Mouse (Mus musculus) right cerebral cortex, postnatal 4 days (tissue): ENCODE data around the gene Otud4.
"Not testable (repeated sequence)": the region's sequence is repeated elsewhere in the genome, so short reads cannot be mapped to it uniquely, and the experiment has no call there.

Source experiments
- DNase-seq: peaks from one replicate; pipeline ENCODE4 v3.0.0-alpha.2; 2022

Otud4 gene

GRCm38 (mm10) chr8:79639586-79640451 is at the start of gene Otud4:
Gene Otud4 (plus strand): TSS chr8:79639618.
- peak; percentile 57 for DNase-seq

DNA sequence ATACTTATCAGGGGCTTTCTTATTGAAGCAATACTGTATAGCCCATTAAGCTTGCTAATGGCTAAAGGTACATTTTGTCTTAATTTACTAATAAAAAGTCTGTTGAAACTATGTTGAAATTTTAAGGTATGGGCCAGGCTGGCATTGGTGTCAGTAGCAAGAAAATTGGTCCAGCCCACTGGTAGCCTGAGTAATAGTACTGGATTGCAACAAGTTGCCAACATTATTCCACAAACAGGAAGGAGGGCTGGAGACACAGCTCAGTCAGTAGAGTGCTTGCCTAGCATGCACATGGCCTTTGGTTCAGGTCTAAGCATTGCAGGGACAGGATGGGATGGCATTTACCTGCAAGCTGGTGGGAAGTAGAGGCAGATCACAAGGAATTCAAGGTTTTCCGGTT is 38.5 kb upstream of the Otud4 start:
- no peak for DNase-seq

GRCm38 (mm10) chr8:79603204-79603603 is 36.2 kb upstream of the Otud4 start:
- DNase-seq: not testable (repeated sequence)

GRCm38 (mm10) chr8:79606225-79606624 is 33.2 kb upstream of the Otud4 start:
- DNase-seq: no peak

GRCm38 (mm10) chr8:79606751-79607300 is 32.6 kb upstream of the Otud4 start:
- no peak for DNase-seq

- DNase-seq: no peak
Observed at GRCm38 (mm10) chr8:79608701-79609100, 30.7 kb upstream of the Otud4 start.

DNA sequence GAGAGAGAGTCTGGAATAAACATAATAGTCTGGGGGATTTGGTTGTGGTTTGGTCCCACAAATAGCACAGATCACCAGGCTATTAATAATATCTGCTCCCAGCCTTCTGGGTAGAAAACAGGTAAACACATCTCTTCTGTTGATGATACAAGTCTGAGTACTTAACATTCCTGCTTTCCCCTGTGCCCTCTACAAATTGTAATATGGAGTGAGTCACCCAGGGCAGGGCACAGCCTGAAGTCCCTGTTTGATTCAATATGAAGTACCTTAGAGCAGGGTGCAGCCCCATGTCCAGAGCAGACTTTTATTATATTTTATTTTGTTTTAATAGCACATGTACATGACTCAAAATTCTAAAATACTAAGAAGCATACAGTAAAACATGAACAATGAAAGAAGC is 29.1 kb upstream of the Otud4 start:
- DNase-seq: no peak

GRCm38 (mm10) chr8:79612298-79612697 is 27.1 kb upstream of the Otud4 start:
- no peak for DNase-seq

- DNase-seq: no peak
Observed at GRCm38 (mm10) chr8:79612965-79613364, 26.5 kb upstream of the Otud4 start.

DNA sequence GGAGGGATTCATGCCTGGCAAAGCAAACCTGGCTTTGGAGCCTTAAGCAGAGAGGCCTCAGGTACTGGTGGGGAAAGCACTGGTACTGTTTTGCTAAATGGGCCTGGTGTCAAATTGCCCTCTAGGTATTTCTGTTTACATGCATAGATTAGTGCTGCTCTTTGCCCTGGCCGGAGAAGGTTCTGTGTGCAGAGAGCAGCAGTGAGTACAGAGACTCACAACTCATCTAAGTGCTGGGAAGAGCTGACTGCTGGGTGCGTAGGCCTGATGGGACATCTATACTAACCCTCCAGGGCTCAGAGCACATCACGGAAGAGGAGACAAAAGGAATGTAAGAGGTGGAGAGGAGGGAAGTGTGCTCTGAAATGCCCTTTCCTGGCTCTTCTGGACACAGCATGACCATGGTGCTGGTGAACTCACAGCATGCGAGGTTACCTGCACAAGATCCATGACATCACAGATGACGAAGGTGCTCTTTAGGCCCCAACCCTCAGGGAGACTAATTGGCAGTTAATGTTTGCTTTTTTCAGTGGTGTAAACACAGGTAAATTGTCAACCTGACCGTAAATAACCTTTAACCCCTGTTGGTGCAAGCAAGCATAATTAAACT is 23.6 kb upstream of the Otud4 start:
- DNase-seq: no peak

DNA sequence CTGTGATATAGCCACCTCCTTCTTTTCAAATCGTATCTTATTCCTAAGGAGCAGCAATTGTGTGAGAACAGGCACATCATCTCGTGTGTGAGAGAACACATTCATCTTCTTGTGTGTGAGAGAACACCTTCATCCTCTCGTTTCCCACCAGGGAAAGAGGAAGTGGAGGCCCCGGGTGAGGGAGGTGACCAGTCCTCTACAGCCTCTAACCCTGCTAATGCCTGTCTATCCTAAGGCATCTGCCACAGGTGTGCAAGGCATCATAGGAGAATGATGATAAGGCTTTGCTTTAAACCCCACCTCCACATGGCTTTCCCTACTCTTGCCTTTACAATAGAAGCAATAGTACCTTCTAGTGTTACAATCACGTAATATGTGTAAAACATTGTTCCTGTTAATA is 20.5 kb upstream of the Otud4 start:
- no peak for DNase-seq

DNA sequence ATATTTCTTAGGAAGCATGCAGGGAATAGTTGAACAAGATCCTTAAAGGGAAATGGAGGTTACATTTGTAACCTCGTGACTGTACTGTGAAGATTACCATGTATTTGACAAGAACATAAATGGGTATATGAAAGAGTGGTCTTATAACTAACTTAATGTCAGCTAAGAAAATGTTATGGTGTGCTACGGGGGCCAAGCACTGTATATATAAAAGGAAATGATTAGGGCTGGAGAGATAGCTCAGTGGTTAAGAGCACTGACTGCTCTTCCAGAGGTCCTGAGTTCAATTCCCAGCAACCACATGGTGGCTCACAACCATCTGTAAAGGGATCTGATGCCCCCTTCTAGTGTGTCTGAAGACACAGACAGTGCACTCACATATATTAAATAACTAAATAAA is 20.1 kb upstream of the Otud4 start:
- no peak for DNase-seq

- DNase-seq: no peak
Observed at GRCm38 (mm10) chr8:79620000-79620399, 19.4 kb upstream of the Otud4 start.

DNA sequence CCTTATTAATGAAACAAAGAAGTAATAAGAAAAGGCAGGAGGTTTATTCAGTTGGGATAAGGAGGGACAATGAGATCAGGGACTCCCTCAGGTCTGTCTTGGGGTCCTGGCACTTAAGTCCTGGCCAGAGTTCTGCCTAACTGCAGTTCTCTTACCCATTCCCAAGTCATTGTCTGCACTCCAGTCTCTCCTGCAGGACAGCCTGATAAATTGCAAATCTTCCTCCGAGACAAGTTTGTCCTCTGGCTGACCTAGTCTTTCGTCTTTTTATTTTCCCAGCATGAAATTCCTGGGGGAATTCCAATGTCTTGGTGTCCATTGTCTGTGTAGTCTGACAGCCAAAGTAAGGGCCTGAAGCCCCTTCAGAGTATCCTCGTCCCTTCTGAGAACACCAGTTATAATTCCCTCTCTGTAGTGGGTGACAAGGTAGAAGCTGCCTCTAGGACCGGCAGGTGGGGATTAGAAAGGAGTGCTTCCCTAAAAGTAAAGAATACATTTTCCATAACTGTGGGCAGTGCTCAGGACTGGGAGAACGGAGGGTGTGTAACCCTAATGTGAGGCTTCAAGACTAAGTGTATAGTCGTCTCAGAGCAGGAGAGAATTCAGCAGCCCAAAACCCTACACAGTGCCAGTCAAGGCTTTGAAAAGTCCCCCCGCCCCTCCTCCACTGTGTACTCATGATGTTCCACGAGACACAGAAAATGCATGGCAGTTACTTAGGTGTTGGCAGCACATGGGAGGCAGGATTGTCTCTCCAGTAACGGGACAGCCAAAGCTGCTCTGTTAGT is 18.7 kb upstream of the Otud4 start:
- DNase-seq: no peak

- no peak for DNase-seq
Observed at GRCm38 (mm10) chr8:79622346-79622745, 17.1 kb upstream of the Otud4 start.

DNA sequence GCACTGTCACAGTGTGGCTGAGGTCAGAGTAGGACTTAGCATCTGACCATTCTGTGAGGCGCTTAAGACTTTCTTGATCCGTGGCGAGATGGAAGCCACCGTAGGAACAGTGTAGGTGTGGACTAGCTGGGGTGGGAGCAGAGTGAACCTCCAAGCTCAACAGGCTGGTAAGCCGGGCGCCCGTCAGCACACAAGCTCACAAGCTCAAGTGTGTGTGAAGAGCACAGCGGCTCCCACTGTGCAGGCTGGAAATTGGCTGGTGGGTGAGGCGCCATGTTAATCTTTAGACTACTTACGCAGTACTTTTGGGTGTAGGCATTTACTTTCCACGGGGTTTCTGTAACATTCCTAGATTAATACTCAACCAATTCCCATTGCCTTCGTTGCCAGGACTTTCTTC is 16.1 kb upstream of the Otud4 start:
- no peak for DNase-seq

- no peak for DNase-seq
Observed at GRCm38 (mm10) chr8:79624416-79624815, 15.0 kb upstream of the Otud4 start.

DNA sequence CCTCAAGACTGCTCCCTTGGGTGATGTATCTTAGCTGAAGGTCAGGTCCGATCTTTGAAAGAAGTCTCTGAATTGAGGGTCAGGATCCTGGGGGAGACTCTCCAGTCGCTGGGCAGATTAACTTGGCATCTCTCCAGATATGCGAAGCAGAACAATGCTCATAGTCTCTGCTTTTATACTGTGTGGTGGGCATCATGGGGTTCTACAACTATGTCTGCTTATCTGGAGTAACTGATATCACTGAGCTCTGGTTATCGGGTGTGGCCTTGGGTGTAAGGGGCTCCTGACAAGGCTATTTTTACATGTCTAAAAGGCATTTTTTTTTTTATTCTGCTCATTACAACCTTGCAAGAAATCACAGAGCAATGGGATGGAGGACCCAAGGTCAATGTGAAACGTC is 13.2 kb upstream of the Otud4 start:
- no peak for DNase-seq

GRCm38 (mm10) chr8:79635491-79635890 is 3.9 kb upstream of the Otud4 start:
- no peak for DNase-seq

GRCm38 (mm10) chr8:79636151-79636550 is 3.3 kb upstream of the Otud4 start:
- DNase-seq: no peak

DNA sequence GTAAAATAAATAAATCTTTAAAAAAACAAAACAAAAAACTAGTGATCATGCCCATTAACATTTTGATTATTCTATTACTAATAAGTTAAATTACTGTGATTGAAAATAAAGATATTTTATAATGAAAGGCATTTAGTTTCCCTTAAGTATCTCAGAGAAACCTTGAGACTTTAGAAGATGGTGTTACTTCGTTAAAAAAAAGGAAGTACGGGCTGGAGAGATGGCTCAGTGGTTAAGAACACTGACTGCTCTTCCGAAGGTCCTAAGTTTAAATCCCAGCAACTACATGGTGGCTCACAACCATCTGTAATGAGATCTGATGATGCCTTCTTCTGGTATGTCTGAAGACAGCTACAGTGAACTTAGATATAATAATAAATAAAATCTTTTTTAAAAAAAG is 2.2 kb upstream of the Otud4 start:
- DNase-seq: no peak

GRCm38 (mm10) chr8:79638001-79638706 is 1.3 kb upstream of the Otud4 start:
- peak; percentile 12 for DNase-seq
